In genomic region chr13:112925976-112926375, GRCm38 (mm10) we compare ENCODE assay signal across 8 mouse cellular contexts. TPM values are rescaled to one million over a fixed set of nuclear protein-coding genes. Genes with fewer than 3 reads are reported as not detected.
DNase-seq lines count a peak whose midpoint lies in the region; ATAC-seq and TF ChIP-seq lines count a peak whose summit lies in the region.

No protein-coding gene starts in this region.

- H3K4me1 ChIP-seq in lung, postnatal 0 days (ENCODE audit: insufficient read depth, low read depth, low read length) = peaks cover 6% of the 10 kb centered on the region
- H3K4me1 ChIP-seq in embryonic fibroblast, embryonic 13.5 days (ENCODE audit: control insufficient read depth, insufficient read depth, low read length) = peaks cover 2% of the 10 kb centered on the region; the same call in 1 of the 2 replicates
- H3K4me1 ChIP-seq in kidney, embryonic 16.5 days (ENCODE audit: insufficient read depth, low read length) = peaks cover 20% of the 10 kb centered on the region
- peaks cover 18% of the 10 kb centered on the region for H3K4me1 ChIP-seq in neural tube, embryonic 14.5 days (ENCODE audit: control insufficient read depth, insufficient read depth, low read length)

- peak overlapping the region; percentile 71; the same call in 1 of the 2 replicates for H3K4me3 ChIP-seq in lung, postnatal 0 days (ENCODE audit: low read depth, low read length)
- H3K4me3 ChIP-seq in embryonic fibroblast, embryonic 13.5 days (ENCODE audit: insufficient read depth, low read length) = peak overlapping the region; percentile 97
- peak overlapping the region; percentile 94 for H3K4me3 ChIP-seq in kidney, embryonic 16.5 days (ENCODE audit: low read length)
- H3K4me3 ChIP-seq in neural tube, embryonic 14.5 days (ENCODE audit: low read depth, low read length) = peak overlapping the region; percentile 81

- WGBS in lung, postnatal 0 days = 60% methylated on average over 4 of the region's 4 CpGs
- WGBS in kidney, embryonic 16.5 days = 59% methylated on average over 4 of the region's 4 CpGs
- 83% methylated on average over 4 of the region's 4 CpGs for WGBS in neural tube, embryonic 14.5 days

- intact Hi-C loops in left cerebral cortex, postnatal 4 days (cut with DNase I) = no loop called here

- no peak for TF ChIP-seq EP300 in lung, postnatal 0 days (IDR thresholded peaks at IDR 0.05)

- H3K9ac ChIP-seq in lung, postnatal 0 days (replicated peaks; ENCODE audit: low read depth) = no peak overlapping the region
- H3K9ac ChIP-seq in kidney, embryonic 16.5 days (replicated peaks; ENCODE audit: low read length) = peak overlapping the region; percentile 72
- H3K9ac ChIP-seq in neural tube, embryonic 14.5 days (replicated peaks; ENCODE audit: low read depth, low read length) = no peak overlapping the region; the same call in 1 of the 2 replicates

- ATAC-seq in lung, postnatal 0 days = no peak
- no peak for ATAC-seq in kidney, embryonic 16.5 days (ENCODE audit: low FRiP score, low TSS enrichment)
- no peak for ATAC-seq in neural tube, embryonic 14.5 days (ENCODE audit: low read depth)

- peak overlapping the region; percentile 91 for H3K4me2 ChIP-seq in lung, postnatal 0 days (replicated peaks; ENCODE audit: low read depth, low read length)
- peak overlapping the region; percentile 66 for H3K4me2 ChIP-seq in kidney, embryonic 16.5 days (replicated peaks; ENCODE audit: low read depth, low read length)
- H3K4me2 ChIP-seq in neural tube, embryonic 14.5 days (ENCODE audit: low read depth, low read length) = peak overlapping the region; percentile 52

- no peaks in the 10 kb centered on the region for H3K27me3 ChIP-seq in lung, postnatal 0 days (replicated peaks; ENCODE audit: insufficient read depth, low read length)
- H3K27me3 ChIP-seq in kidney, embryonic 16.5 days (ENCODE audit: insufficient read depth, low read length) = no peaks in the 10 kb centered on the region
- H3K27me3 ChIP-seq in neural tube, embryonic 14.5 days (ENCODE audit: control insufficient read depth, insufficient read depth, low read length) = no peaks in the 10 kb centered on the region; the same call in 1 of the 2 replicates

- no peak overlapping the region for H3K27ac ChIP-seq in lung, postnatal 0 days (ENCODE audit: low read length)
- no peak overlapping the region for H3K27ac ChIP-seq in embryonic fibroblast, embryonic 13.5 days (ENCODE audit: insufficient read depth, low read length)
- H3K27ac ChIP-seq in kidney, embryonic 16.5 days (ENCODE audit: low read length) = no peak overlapping the region
- no peak overlapping the region for H3K27ac ChIP-seq in neural tube, embryonic 14.5 days (ENCODE audit: low read depth, low read length)

- H3K36me3 ChIP-seq in lung, postnatal 0 days (ENCODE audit: insufficient read depth, low read length) = no peaks in the 10 kb centered on the region
- H3K36me3 ChIP-seq in kidney, embryonic 16.5 days (ENCODE audit: insufficient read depth, low read length) = 0 out of 2 replicates have a peak, but pooled peaks cover 3% of the 10 kb centered on the region
- 0 out of 2 replicates have a peak, but pooled peaks cover 5% of the 10 kb centered on the region for H3K36me3 ChIP-seq in neural tube, embryonic 14.5 days (ENCODE audit: control insufficient read depth, insufficient read depth, low read length)

- no peak for TF ChIP-seq CTCF in lung, postnatal 0 days (IDR thresholded peaks at IDR 0.05)
- no peak for TF ChIP-seq CTCF in embryonic fibroblast, embryonic 13.5 days (IDR thresholded peaks at IDR 0.05; ENCODE audit: borderline replicate concordance, insufficient read depth, low read length)

- DNase-seq in lung, postnatal 0 days (ENCODE audit: low spot score) = no peak
- no peak for DNase-seq in lung, adult 18-20 months
- no peak for DNase-seq in frontal cortex, postnatal 25 days (ENCODE audit: low spot score in 2 of 2)
- DNase-seq in left cerebral cortex, postnatal 4 days = no peak
- DNase-seq in testis, postnatal 14 days (ENCODE audit: low spot score) = no peak

- no peaks in the 10 kb centered on the region for H3K9me3 ChIP-seq in lung, postnatal 0 days (ENCODE audit: low read length)
- no peaks in the 10 kb centered on the region for H3K9me3 ChIP-seq in kidney, embryonic 16.5 days (ENCODE audit: low read length)
- H3K9me3 ChIP-seq in neural tube, embryonic 14.5 days (ENCODE audit: control insufficient read depth, low read length) = no peaks in the 10 kb centered on the region

- TF ChIP-seq POLR2A in embryonic fibroblast, embryonic 13.5 days (IDR thresholded peaks at IDR 0.05; ENCODE audit: low read depth, low read length) = no peak

RNA-seq across cellular contexts. Expression of gene Mtrex, which starts 1.2 kb away (rescaled TPM):
- polyA plus RNA-seq in lung, postnatal 0 days (2015; fragmentation: Nextera tagmentation; extraction: Ambion mirVana) = 24.3 and 29.3 TPM in 2 replicates
- polyA plus RNA-seq in embryonic fibroblast, embryonic 13.5 days (2011; ENCODE audit: insufficient read length, low read depth, missing spikeins) = 54.5 and 58.5 TPM in 2 replicates
- polyA plus RNA-seq in kidney, embryonic 16.5 days (2015; fragmentation: Nextera tagmentation; extraction: Ambion mirVana) = 72.2 and 78.6 TPM in 2 replicates
- 66.8 and 79.0 TPM in 2 replicates for polyA plus RNA-seq in neural tube, embryonic 14.5 days (2014; fragmentation: Nextera tagmentation; extraction: Ambion mirVana)
- 10 to 100 TPM; 44.1 to 47.5 TPM for total RNA-seq in left cerebral cortex, postnatal 4 days (2021)

RNA-seq across cellular contexts. Expression of gene Dhx29, which starts 1.3 kb away (rescaled TPM):
- polyA plus RNA-seq in lung, postnatal 0 days (2015; fragmentation: Nextera tagmentation; extraction: Ambion mirVana) = 22.8 and 23.5 TPM in 2 replicates
- polyA plus RNA-seq in embryonic fibroblast, embryonic 13.5 days (2011; ENCODE audit: insufficient read length, low read depth, missing spikeins) = 24.0 and 25.5 TPM in 2 replicates
- polyA plus RNA-seq in kidney, embryonic 16.5 days (2015; fragmentation: Nextera tagmentation; extraction: Ambion mirVana) = 16.0 and 18.1 TPM in 2 replicates
- 30.0 TPM in 2 replicates for polyA plus RNA-seq in neural tube, embryonic 14.5 days (2014; fragmentation: Nextera tagmentation; extraction: Ambion mirVana)
- total RNA-seq in left cerebral cortex, postnatal 4 days (2021) = 10 to 100 TPM; 31.7 to 33.1 TPM
